24 mouse cellular contexts compared by ENCODE assay signal in genomic region chr2:20352796-20353195, GRCm38 (mm10).
"Had no signal": no experiment of that assay in that cellular context is flagged by ENCODE, and none has a peak within 500 bp of the region (broad histone marks: within the 10 kb centered on the region; RNA-seq: fewer than 3 reads in every experiment).

No protein-coding gene starts in this region.

- H3K9me3 ChIP-seq: heart, embryonic 13.5 days; heart, embryonic 15.5 days; hindbrain, embryonic 13.5 days; hindbrain, embryonic 15.5 days; limb, embryonic 13.5 days; limb, embryonic 15.5 days; liver, embryonic 12.5 days had no signal

- H3K36me3 ChIP-seq: heart, embryonic 13.5 days; heart, embryonic 15.5 days; hindbrain, embryonic 13.5 days; hindbrain, embryonic 15.5 days; limb, embryonic 13.5 days; limb, embryonic 15.5 days; liver, embryonic 12.5 days had no signal

- DNase-seq: gastrocnemius, postnatal 14 days; gastrocnemius, postnatal 36 days; heart, adult 11 months; heart, adult 2 months; heart, postnatal 14 days; heart, postnatal 36 days; kidney, adult 11 months; kidney, adult 9 months; kidney, postnatal 10 days; kidney, postnatal 36 days; layer of hippocampus, adult 9-11 months; layer of hippocampus, postnatal 36 days; left cerebral cortex, postnatal 4 days had no signal

- H3K4me3 ChIP-seq: heart, adult 2 months; heart, embryonic 13.5 days; heart, embryonic 15.5 days; hindbrain, embryonic 13.5 days; hindbrain, embryonic 15.5 days; limb, embryonic 13.5 days; limb, embryonic 15.5 days; liver, embryonic 12.5 days had no signal

- H3K27ac ChIP-seq: heart, adult 2 months; heart, embryonic 13.5 days; heart, embryonic 15.5 days; hindbrain, embryonic 13.5 days; hindbrain, embryonic 15.5 days; hindbrain, postnatal 0 days; limb, embryonic 13.5 days; limb, embryonic 15.5 days; liver, embryonic 12.5 days; liver, embryonic 14.5 days had no signal

- H3K4me1 ChIP-seq: heart, embryonic 13.5 days; heart, embryonic 15.5 days; hindbrain, embryonic 13.5 days; hindbrain, embryonic 15.5 days; limb, embryonic 13.5 days; limb, embryonic 15.5 days; liver, embryonic 12.5 days had no signal

- H3K4me2 ChIP-seq: heart, embryonic 11.5 days; heart, embryonic 13.5 days; heart, embryonic 15.5 days; hindbrain, embryonic 13.5 days; hindbrain, embryonic 15.5 days; limb, embryonic 13.5 days; limb, embryonic 15.5 days; liver, embryonic 12.5 days had no signal

- ATAC-seq: hindbrain, postnatal 0 days; intestine, embryonic 16.5 days; liver, embryonic 12.5 days had no signal

- H3K27me3 ChIP-seq: heart, embryonic 13.5 days; heart, embryonic 15.5 days; hindbrain, embryonic 13.5 days; hindbrain, embryonic 15.5 days; limb, embryonic 13.5 days; limb, embryonic 15.5 days; liver, embryonic 12.5 days had no signal

- H3K9ac ChIP-seq: heart, embryonic 13.5 days; heart, embryonic 15.5 days; hindbrain, embryonic 13.5 days; hindbrain, embryonic 15.5 days; limb, embryonic 13.5 days; limb, embryonic 15.5 days; liver, embryonic 12.5 days; liver, embryonic 14.5 days had no signal
